Mouse (Mus musculus) mature B cell (primary cell): Measurements from ENCODE around the gene Ide.

Source experiments
- in situ Hi-C: fragments of 300-500 bp; cut with MboI; formaldehyde crosslinking; loops from 2 replicates; pipeline ENCODE4 v1.14.3; 2019

Ide gene

DNA sequence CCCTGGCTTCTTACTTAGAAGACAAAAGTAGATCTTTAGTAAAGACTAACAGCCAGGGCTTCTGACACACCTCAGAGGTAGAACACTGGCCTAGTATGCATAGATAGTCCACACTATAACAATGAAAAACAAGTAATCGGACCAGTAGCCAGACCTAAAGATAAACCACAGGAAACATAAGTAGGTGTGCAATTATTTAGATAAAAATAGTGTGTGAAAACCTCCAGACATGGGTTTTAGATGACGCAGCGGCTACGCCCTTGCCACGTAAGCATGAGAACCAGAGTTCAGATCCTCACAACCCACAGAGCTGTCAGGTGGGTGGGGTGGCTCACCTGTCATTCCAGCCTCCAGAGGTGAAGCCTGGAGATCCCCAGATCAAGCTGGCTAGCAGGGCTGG, 4.3 kb downstream of the Ide start:
- in situ Hi-C loops = no loop called here

DNA sequence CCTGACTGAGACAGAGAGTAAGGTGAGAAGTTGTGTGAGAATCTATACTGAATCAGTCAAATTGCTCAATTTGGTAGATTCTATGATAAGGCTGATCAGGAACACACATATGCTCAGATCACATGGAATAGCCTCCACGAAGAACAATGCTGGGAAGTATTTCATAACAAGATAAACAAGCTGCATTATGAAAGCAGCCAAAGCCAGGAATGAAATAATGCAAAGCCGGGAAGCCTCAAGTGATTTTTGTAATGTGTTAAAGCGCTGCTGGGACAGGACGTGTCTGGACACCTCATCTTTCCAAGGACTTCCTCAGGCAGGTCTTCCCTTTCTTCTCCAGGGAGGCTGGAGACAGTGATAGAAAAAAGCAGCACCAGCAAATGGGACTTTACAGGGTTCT, 4.9 kb downstream of the Ide start:
- in situ Hi-C loops = no loop called here

DNA sequence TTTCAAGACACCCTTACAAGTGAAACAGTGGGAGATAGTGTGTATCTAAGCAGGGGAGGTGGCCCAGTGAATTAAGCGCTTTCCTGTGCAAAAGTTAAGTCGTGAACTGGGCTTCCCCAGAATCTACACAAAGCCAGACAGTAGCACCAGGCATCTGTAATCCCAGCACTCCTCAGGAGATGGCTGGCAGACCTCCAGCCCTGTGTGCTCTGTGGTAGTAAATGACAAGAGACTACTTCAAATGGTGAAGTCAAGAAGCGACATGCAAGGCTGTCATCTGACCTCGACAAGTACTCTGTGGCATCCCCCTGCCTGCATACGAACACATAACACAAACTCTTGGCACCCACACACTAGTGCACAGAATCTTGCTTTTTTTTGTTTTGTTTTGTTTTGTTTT, 10.4 kb downstream of the Ide start:
- in situ Hi-C loops = no loop called here

DNA sequence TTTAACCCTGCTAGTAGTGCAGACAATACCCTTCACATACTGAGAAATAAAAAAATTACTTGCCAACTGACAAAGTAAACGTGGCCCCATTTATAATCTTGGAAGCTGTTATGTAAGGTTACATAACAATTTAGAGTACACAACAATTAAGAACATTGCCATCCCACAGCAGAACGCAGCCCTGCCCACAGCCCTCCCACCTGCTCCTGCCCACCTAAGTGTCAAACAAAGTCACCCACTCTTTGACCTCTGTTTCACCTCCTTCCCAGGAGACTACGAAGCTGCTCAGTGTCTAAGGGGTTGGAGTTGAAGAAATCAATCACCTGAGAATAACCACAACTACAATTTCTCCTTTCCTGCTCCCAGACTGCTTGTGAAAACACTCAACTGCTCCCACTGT, 14.1 kb downstream of the Ide start:
- in situ Hi-C loops = no loop called here

DNA sequence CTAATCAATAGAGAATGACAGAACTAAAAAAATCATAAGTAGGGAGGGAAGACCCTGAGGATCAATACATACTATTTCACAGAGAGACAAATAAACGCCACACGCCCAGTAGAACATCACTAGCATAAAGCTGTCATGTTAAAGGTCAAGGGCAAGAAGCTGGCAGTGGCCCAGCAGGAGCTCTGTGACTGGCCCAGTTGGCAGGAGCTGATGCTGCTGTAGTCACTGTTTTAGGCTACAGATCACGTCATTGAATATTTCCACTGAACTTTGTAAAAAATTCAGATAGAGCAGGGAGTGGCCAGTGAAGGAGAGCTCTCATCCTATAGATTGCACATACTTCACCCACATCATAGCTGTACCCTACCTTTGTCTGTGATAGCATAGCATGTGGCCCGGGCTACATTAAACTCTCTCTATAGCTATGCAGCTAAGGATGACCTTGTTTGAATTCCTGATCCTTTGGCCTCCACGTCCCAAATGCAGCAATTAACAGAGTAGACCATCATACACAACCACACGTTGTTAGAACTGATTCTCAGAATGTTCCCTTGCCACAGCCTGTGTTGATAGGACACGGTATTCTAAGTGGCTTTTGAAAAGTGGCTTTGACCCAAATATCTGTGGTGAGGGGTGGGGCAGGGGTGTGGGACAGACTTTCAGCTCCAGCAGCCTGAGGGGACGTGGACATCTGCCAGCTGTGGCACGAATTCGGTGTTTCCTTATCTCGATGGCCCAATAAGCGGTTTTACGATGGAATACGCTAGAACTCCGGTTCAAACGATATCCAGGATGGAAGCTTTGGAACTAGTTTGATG, 16.6 kb downstream of the Ide start:
- in situ Hi-C loops = no loop called here

DNA sequence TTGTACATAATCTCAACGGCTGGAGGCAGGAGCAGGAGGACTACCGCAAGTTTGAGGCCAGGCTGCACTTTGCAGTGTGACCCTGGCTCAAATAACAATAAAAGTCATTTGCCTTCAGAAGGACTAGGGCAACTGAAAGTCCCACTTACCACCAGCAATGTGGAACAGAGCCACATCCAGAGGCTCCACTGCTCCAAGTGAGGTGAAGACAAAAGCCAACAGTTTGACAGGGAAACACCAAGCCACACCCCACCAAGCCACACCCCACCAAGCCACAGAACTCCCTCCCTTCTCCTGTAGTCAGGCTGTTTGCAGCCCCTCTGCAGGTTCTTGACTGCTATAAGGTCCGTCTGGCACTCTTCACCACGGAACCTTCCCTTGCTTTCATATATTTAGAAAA, 20.3 kb downstream of the Ide start:
- in situ Hi-C loops = no loop called here

DNA sequence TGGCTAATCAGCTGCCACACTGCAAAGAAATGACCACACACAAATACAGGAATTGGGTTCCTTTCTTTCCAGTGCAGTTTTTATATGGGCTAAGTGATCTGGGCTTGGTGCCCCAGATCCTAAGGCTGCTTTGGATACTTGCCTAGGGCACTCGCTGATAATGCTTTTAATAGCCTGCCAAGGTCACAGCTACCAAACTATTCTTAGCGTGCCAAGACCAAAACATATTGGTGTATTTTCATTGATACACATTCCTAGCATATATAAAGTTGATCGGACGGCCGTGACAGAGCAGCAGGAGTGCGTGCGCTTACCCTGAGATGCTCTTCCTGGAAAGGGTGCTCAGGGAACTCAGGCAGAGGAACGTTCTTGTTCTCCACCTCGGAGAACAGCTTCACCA, 22.6 kb downstream of the Ide start:
- in situ Hi-C loops = no loop called here

DNA sequence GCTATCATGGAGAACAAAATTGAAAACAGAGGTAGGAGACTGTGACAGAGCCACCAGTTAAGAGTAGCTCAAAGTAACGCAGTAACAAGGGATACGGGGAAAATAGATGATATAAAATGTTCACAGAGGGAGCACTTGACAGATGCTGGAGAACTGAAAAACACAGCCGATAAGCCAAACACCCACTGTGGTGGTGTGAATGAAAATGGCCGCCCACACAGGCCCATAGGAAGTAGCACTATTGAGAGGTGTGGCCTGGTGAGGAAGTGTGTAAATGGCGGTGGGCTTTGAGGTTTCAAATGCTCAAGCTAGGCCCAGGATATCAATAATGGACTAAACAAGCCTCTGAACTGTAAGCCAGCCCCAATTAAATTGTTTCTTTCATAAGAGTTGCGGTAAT, 26.2 kb downstream of the Ide start:
- in situ Hi-C loops = no loop called here

DNA sequence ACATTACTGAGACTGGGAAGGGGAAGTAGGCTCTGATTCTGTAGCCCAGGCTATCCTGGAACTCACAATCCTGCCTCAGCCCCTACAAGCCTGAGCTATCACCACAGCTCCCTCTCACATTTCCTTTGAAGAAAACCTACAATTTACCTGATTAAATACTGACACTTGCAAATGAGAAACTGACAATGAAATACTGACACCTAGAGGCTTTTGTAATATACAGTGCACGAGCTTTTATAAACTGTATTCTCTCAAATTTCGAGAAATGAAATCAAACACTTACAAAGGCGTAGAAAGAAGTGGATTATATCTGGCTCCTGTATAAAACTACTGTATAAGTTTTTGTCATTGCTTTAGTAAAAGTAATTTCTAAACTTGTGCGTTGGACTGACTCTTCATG, 27.5 kb downstream of the Ide start:
- in situ Hi-C loops = no loop called here

DNA sequence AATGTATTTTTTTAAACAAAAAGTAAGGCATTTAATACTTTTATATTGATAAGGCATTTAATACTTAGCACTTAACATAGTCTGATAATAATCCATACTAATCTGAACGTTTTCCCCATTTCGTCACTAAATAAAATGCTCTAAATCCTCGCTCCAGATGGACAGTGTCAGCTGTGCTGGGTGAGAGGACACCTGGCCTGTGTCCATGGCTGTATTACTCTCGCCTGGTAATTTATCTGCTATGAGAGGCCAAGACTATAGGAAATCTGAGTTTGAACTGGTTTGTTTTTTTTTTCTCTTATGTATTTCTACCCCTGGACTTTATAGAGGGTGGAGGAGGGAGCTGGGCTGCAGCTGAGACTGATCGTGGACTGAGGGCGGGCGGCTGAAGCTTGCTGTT, 28.7 kb downstream of the Ide start:
- in situ Hi-C loops = no loop called here

DNA sequence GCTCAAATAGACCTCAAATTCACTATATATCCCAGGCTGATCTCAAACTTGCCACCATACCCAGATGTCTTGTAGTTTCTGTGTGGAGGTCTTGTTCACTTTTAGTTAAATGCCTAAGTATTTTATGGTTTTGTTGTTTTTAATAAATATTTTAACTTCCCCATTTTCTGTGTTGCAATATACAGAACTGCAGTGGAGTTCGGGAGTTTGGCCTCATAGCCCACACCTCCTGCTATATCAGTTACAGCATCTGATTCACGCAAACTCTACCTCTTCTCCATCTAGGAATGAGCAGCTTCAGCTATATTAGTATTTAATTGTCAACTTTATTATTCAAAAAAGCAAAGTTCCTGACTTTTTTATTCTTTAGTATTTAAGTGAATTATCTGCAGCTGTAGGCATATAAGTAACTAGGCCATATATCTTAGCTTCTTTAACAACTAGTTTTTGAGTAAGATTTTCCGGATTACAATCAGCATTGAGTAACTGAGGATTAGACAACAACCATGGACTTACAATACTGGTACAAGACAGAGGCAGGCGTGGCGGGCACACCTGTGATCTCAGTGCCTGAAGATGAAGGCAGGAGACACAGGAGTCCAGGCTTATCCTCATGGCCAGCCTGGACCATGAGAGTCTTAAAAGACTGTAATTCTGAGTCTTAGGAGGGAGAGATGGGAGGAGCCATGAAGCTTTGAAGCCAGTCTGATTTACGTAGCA, 29.7 kb downstream of the Ide start:
- in situ Hi-C loops = no loop called here

DNA sequence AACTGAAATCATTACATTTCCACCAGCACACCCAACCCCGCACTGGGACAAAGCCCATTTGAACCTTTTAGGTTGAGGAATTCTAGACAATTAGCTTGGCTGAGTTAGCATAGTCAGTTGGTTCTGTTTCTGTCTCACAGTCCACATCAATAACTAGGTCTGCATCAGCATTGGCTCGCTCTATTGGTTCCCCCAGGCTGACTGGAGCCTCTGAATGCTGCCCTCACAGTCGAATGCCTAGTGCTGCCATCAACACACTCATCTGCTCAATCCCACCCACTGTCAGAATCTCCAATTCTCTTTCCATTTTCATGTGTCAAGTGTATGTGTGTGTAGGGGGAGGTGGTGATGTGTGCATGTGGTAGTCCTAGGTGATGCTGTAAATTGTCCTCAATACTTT, 31.5 kb downstream of the Ide start:
- in situ Hi-C loops = no loop called here

DNA sequence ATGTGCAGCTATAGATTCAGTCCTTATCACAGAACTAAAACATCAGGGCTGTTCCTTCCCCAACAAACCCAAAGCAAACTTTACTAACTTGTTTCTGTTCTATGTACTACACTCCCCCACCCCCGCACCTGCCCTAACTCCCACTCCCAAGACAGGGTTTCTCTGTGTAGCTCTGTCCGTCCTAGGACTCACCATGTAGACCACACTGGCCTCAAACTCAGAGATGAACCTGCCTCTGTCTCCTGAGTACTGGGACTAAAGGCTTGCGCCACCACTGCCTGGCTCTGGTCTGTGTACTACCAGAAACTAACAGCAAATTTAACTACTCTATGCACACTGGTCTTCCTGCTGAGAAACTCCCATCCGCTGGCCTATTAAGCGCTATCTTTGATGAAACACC, 32.8 kb downstream of the Ide start:
- in situ Hi-C loops = no loop called here

DNA sequence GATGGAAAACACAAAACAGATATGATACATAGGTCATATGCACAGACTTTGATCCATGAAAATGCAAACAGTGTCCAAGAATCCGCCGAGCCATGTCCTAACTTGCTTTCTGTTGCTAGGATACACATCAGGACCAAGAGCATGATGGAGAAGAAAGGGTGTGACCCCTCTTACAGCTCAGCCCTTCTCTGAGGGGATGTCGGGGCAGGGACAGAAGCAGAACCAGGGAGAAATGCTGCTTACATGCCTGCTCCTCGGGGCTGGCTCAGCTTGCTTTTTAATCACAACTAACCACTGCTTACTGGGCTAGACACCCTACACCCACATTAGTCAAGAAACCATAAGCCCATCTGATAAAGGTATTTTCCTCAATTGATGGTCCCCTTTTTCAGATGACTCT, 33.6 kb downstream of the Ide start:
- in situ Hi-C loops = no loop called here

DNA sequence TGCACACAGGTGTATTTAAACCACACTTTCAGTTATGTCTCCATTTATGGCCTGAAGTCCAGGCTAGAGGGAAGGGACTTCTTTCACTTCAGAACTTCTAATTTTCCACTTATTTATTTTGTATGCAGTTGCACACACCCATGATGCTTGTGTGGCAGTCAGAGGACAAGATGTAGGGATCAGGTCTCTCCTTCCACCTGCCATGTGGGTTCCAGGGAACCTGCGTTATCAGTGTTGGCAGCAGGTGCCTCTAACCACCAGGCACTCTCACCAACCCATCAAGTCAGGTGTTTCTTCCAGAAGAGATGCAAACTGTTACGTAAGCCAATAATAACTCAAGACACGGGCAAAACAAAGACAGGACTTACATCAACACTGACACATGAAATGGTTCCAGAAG, 35.9 kb downstream of the Ide start:
- in situ Hi-C loops = no loop called here

DNA sequence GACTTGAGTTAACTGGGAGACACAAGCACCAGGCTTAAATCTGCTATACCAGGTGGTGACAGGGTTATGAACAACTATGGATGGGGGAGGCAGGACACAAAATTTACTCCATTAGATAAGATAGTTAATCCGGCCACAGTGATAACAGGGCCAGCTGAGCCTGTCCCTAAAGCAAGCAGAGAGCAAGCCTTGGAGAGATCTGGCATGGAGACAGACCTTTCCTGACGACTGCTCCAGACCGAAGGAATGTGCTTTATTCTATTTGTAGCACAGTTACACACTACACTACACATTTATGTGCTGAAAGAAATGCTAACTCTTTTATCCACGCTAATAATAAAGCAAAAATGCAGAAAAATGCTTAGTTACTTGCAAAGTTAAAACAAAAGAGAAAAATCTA, 46.0 kb downstream of the Ide start:
- in situ Hi-C loops = no loop called here

DNA sequence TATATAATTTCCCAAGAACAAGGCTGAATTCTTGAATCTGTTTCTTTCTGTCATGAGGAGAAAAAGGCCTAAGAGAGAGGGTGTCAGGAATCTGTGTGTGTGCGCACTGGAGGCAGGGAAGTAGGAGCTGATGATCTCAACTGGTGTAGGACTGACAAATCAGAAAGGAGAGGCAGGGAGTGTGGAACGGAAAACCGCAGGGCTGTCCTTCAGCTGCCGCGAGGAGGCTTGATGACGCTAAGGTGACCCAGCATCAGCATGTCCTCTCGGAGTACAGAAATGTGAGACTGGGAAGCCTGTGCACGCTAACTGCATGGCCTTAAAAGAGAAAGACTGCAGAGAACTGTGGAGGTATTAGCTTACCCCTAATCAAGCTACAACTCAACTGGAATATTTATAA, 46.7 kb downstream of the Ide start:
- in situ Hi-C loops = no loop called here

DNA sequence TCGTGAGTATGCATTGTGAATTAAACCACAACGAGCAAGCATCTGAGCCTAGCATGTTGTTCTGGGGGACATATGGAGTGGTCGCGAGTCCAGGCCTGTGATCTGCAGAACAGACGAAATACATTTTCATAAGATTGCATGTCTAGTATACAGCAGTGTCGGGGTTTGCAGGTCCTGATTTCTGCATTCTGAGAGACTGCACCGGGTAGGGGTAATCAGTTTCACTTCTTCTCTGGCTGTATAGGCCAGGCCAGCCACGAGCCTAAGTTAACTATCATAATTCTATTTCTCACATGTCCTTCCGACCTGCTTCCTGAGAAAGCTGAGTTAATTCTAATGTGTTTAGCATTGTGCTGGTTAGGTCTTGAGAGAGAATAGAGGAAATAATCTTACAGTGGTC, 52.9 kb downstream of the Ide start:
- in situ Hi-C loops = no loop called here

DNA sequence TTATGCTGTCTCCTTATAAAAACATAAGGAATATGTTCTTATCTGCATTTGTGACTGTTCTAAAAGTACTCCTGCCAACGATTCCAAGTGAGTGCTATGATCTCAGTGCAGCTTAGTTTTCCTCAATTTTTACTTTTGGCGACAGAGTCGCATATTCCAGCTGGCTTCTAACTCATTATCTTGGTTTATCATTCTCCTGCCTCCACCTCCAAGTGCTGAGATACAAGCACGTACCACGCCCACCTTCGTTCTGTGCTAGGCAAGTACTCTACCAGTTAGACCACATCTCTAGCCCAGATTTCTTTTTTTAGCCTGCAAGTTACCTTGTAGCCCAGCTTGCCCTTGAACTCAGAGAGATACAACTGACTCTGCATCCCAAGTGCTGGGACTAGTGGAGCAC, 54.5 kb downstream of the Ide start:
- in situ Hi-C loops = no loop called here

DNA sequence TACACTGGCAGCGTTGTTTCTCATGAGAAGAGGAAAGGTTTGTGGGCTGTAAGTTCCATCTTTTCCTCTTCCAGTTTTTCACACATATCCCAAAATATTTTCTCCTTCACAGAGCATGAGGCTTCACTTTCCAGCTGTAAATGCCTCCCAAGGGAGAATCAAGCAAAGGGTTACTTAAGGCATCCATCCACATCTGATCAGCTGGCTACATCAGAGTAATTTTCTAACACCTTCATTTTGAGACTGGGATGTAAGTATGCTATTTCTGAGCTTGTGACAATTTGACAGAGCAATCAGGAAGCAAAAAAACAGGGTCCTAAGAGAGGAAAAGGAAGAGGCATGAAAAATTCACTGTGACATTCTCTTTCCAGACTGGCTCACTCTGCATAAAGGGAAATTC, 55.9 kb downstream of the Ide start:
- in situ Hi-C loops = no loop called here

DNA sequence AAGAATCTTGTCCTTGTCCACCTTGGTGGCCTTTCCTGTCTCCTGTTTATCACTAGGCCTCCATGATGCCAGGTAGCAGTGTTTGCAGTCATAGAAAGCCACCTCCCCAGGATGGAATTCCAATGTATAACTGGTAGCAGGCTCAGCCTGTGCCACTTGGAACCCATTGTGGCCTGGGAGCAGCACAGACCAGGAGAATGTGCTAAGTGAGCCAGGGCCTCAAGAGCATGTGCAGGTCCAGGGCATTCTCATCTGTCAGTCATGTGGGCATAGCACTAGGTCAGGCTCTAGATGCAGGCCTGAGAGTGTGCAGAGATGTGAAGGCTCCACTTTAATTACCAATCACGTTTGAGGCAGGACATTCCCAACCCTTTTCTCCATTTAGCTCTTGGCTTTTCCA, 58.5 kb downstream of the Ide start:
- in situ Hi-C loops = no loop called here

DNA sequence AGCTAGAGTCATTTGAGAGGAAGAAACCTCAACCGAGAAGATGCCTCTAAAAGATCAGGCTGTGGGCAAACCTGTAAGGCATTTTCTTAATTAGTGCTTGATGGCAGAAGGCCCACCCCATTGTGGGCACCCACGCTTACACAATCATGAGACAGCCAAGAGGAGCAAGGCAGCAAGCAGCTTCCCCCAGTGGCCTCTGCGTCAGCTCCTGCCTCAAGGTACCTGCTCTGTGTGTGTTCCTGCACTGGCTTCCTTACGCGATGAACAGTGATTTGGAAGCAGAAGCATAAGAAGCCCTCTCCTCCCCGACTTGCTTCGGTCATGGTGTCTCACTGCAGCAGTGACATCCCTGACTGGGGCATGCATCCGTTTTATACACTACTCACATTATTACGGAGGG, 62.1 kb downstream of the Ide start:
- in situ Hi-C loops = no loop called here

DNA sequence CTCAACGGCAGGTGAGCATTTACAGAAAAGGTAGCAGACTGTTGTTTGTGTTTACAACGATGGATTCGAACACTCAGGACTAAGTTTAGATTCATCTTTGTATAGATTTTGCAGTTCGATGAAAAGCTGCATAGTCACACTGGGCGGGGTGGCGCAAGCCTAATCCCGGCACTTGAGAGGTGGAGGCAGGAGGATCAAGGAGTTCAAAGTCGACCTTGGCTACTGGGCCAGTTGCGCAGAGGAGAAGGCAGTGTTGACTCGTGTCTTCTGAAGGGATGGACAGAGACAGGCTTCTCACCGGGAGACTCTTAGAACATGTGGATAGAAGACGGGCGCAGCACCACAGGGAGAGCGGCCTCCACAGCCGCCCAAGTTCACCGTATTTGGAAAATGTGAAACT, 68.5 kb downstream of the Ide start:
- in situ Hi-C loops = no loop called here
